9 mouse cellular contexts compared by ENCODE assay signal in the genomic region with DNA sequence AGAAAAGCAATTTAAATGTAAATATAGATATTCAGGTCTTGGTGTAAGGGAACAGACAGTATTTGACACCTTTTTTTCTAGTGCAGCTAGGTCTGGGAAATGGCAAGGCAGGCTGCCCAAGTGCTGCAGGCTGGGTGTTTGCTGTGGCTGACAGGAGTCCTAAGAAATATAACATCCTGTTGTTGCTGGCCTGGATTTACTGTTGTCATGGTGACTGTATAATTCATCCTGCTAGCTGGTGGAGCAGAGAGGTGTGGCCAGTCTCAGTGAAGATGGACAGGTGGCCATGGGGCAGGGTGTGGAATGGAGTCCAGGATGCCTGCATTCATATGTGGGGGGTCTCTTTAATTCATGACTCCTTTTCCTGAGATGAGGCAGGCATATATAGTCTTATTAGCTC.
DNase-seq lines count a peak whose midpoint lies in the region; ATAC-seq and TF ChIP-seq lines count a peak whose summit lies in the region.
"Had no signal": no experiment of that assay in that cellular context is flagged by ENCODE, and none has a peak within 500 bp of the region (broad histone marks: within the 10 kb centered on the region; RNA-seq: fewer than 3 reads in every experiment).

No protein-coding gene starts in this region.

- no peaks in the 10 kb centered on the region for H3K27me3 ChIP-seq in limb, embryonic 11.5 days (ENCODE audit: control insufficient read depth, insufficient read depth, low read length)
- no peaks in the 10 kb centered on the region for H3K27me3 ChIP-seq in limb, embryonic 10.5 days (ENCODE audit: low read depth, poor library complexity, severe bottlenecking)
- H3K27me3 ChIP-seq in kidney, adult 2 months (replicated peaks; ENCODE audit: control insufficient read depth, insufficient read depth, low read length), result no peaks in the 10 kb centered on the region
- H3K27me3 ChIP-seq: liver, embryonic 13.5 days had no signal

- no peaks in the 10 kb centered on the region for H3K4me1 ChIP-seq in limb, embryonic 11.5 days (ENCODE audit: control insufficient read depth, insufficient read depth, low read length)
- H3K4me1 ChIP-seq in limb, embryonic 10.5 days, result peaks cover 33% of the 10 kb centered on the region
- H3K4me1 ChIP-seq in kidney, adult 2 months (ENCODE audit: control insufficient read depth, insufficient read depth, low read length), result peaks cover 11% of the 10 kb centered on the region; the same call in 1 of the 2 replicates
- H3K4me1 ChIP-seq: liver, embryonic 13.5 days had no signal

- no peaks in the 10 kb centered on the region for H3K9me3 ChIP-seq in limb, embryonic 11.5 days (ENCODE audit: control insufficient read depth, low read length)
- no peaks in the 10 kb centered on the region for H3K9me3 ChIP-seq in limb, embryonic 10.5 days (replicated peaks)
- H3K9me3 ChIP-seq: liver, embryonic 13.5 days had no signal

- no peak for TF ChIP-seq CTCF in kidney, adult 2 months (conservative IDR thresholded peaks at IDR 0.05; ENCODE audit: insufficient read depth, insufficient read length, low read depth, low read length)

- H3K36me3 ChIP-seq in limb, embryonic 11.5 days (ENCODE audit: control insufficient read depth, insufficient read depth, low read length), result no peaks in the 10 kb centered on the region
- no peaks in the 10 kb centered on the region for H3K36me3 ChIP-seq in limb, embryonic 10.5 days
- H3K36me3 ChIP-seq in kidney, adult 2 months (ENCODE audit: control insufficient read depth, insufficient read depth, low read length), result no peaks in the 10 kb centered on the region
- H3K36me3 ChIP-seq: liver, embryonic 13.5 days had no signal

- no peak for DNase-seq in limb, embryonic 11.5 days (ENCODE audit: low spot score)
- DNase-seq in limb, embryonic 10.5 days (ENCODE audit: low spot score), result no peak
- peak; percentile 29 to 40 for DNase-seq in cerebellum, postnatal 36 days
- peak; percentile 86 for DNase-seq in kidney, adult 2 months
- DNase-seq in retina, postnatal 1 day, result peak; percentile 47
- DNase-seq in spleen, postnatal 10 days (ENCODE audit: low spot score in 2 of 2), result no peak
- DNase-seq in thymus, postnatal 25 days, result no peak
- DNase-seq in layer of hippocampus, postnatal 14 days (ENCODE audit: low spot score in 2 of 2), result no peak
- DNase-seq: liver, embryonic 13.5 days had no signal

- no peak overlapping the region for H3K4me3 ChIP-seq in limb, embryonic 11.5 days (ENCODE audit: low read depth, low read length)
- no peak overlapping the region for H3K4me3 ChIP-seq in limb, embryonic 10.5 days
- no peak overlapping the region for H3K4me3 ChIP-seq in kidney, adult 2 months (ENCODE audit: insufficient read depth, low read depth, low read length)
- H3K4me3 ChIP-seq: liver, embryonic 13.5 days had no signal

- no peak overlapping the region for H3K4me2 ChIP-seq in limb, embryonic 11.5 days (ENCODE audit: low read depth, severe bottlenecking)
- H3K4me2 ChIP-seq: liver, embryonic 13.5 days had no signal

- no peak overlapping the region for H3K9ac ChIP-seq in limb, embryonic 11.5 days (ENCODE audit: low read length)
- H3K9ac ChIP-seq: liver, embryonic 13.5 days had no signal

- no peak overlapping the region for H3K27ac ChIP-seq in limb, embryonic 11.5 days (replicated peaks; ENCODE audit: low read depth, low read length)
- no peak overlapping the region for H3K27ac ChIP-seq in limb, embryonic 10.5 days
- H3K27ac ChIP-seq in kidney, adult 2 months (ENCODE audit: insufficient read depth, low read depth, low read length), result no peak overlapping the region
- H3K27ac ChIP-seq: liver, embryonic 13.5 days had no signal

- no peak for TF ChIP-seq POLR2A in kidney, adult 2 months (IDR thresholded peaks at IDR 0.05; ENCODE audit: low read depth, low read length)

- peak; percentile 72 for ATAC-seq in limb, embryonic 11.5 days (ENCODE audit: insufficient number of reproducible peaks, low FRiP score, low TSS enrichment, low read depth)

Comparison
In these comparisons a context has a peak if more than half of its experiments do, and no peak if none do; other contexts are left out.
1. DNase-seq: peak in cerebellum, postnatal 36 days (2 of 2), kidney, adult 2 months (single experiment) and retina, postnatal 1 day (single experiment); none in limb, embryonic 11.5 days (single experiment), limb, embryonic 10.5 days (single experiment), spleen, postnatal 10 days (0 of 2), thymus, postnatal 25 days (single experiment) and layer of hippocampus, postnatal 14 days (0 of 2).